Mouse (Mus musculus) ES-E14 (cell line): Measurements from ENCODE around the gene Zmat1.

Experiments
- CHD2 ChIP-seq: IDR thresholded peaks from 2 replicates; pipeline ENCODE4 v1.6.1; 2014; ENCODE audit warnings: mild to moderate bottlenecking, low read depth, low read length, inconsistent platforms
- HCFC1 ChIP-seq: IDR thresholded peaks from 2 replicates; pipeline ENCODE4 v1.6.1; 2012; ENCODE audit warnings: low read length, inconsistent platforms, borderline replicate concordance; ENCODE audit not compliant: insufficient read depth
- MAFK ChIP-seq: IDR thresholded peaks from 2 replicates; pipeline ENCODE4 v1.6.1; 2014; ENCODE audit warnings: mild to moderate bottlenecking, low read depth, low read length, inconsistent platforms; ENCODE audit not compliant: insufficient read depth
- ZNF384 ChIP-seq: IDR thresholded peaks from 2 replicates; pipeline ENCODE4 v1.6.1; 2012; ENCODE audit warnings: low read depth, low read length, inconsistent platforms

GRCm38 (mm10) chrX:135011381-135011780 is 2.4 kb upstream of the Zmat1 start:
- no peak for TF ChIP-seq MAFK
- no peak for TF ChIP-seq CHD2
- TF ChIP-seq ZNF384, result no peak
- no peak for TF ChIP-seq HCFC1
